Mouse (Mus musculus): ENCODE results near the gene Pla2g4e. TPM values are rescaled to one million over a fixed set of nuclear protein-coding genes. Genes with fewer than 3 reads are reported as not detected.

The Pla2g4e gene
- polyA plus RNA-seq, 1 experiment from 2014 or later = 1.8 TPM

GRCm38 (mm10) chr2:120171362-120171761, 73.8 kb downstream of the Pla2g4e start:
- Histone ChIP-seq H3K36me3 (no peaks in the 10 kb centered on the region), H3K4me2 (no peak overlapping the region), H3K4me1 (no peaks in the 10 kb centered on the region), H3K9me3 (no peaks in the 10 kb centered on the region), H3K27me3 (replicated peaks) (no peaks in the 10 kb centered on the region), H3K4me3 (replicated peaks) (no peak overlapping the region), H3K9ac (no peak overlapping the region), H3K27ac (no peak overlapping the region)
- 85% methylated on average over 7 of the region's 7 CpGs for WGBS
- no peak for ATAC-seq (ENCODE audit: insufficient read depth, low FRiP score, low read depth)

DNA sequence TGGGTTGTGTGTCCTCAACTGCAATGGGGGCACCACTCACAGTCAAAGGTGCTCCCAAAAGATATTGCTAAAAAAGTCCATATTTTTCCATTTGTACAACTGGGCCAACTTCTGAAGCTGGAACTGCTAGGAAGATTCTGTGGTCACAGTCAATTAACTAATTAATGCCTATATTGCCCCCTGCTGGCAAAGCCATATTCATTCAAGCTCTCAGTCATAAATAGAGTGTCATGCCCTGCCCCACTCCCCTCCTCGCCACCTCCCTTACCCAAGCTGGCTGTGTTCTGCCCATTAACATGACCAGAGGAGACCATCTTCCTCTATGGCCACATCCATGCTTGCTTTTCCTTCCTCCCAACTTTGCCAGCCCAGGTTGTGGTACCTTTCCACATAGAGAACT, 74.4 kb downstream of the Pla2g4e start:
- Histone ChIP-seq H3K4me1 (no peaks in the 10 kb centered on the region), H3K9me3 (no peaks in the 10 kb centered on the region), H3K4me2 (no peak overlapping the region), H3K27ac (no peak overlapping the region), H3K4me3 (replicated peaks) (no peak overlapping the region), H3K27me3 (replicated peaks) (no peaks in the 10 kb centered on the region), H3K36me3 (no peaks in the 10 kb centered on the region), H3K9ac (no peak overlapping the region)
- ATAC-seq (ENCODE audit: insufficient read depth, low FRiP score, low read depth) = no peak
- 62% methylated on average over 1 of the region's 1 CpGs for WGBS

DNA sequence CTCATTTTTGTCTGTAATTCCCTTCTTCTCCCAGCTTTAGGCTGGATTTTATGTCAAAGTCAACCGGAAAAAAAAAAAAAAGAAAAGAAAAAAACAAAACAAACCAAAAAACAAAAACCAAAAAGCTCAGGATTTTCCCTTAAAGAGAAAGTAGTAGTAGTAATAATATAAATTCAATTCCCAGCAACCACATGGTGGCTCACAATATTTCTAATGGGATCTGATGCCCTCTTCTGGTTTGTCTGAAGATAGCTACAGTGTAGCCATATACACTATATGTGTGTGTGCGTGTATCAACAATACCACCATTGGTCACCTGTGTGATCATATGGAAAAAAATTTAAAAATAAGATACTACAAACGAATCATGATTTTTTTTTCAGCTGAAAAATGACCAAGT, 75.8 kb downstream of the Pla2g4e start:
- Histone ChIP-seq H3K27ac (no peak overlapping the region), H3K27me3 (replicated peaks) (no peaks in the 10 kb centered on the region), H3K4me1 (no peaks in the 10 kb centered on the region), H3K9me3 (no peaks in the 10 kb centered on the region), H3K36me3 (no peaks in the 10 kb centered on the region), H3K4me3 (replicated peaks) (no peak overlapping the region), H3K4me2 (no peak overlapping the region), H3K9ac (no peak overlapping the region)
- ATAC-seq (ENCODE audit: insufficient read depth, low FRiP score, low read depth) = no peak
- 88% methylated on average over 3 of the region's 3 CpGs for WGBS

- Histone ChIP-seq H3K27ac (no peak overlapping the region), H3K4me2 (no peak overlapping the region), H3K4me3 (replicated peaks) (no peak overlapping the region), H3K27me3 (replicated peaks) (no peaks in the 10 kb centered on the region), H3K9me3 (no peaks in the 10 kb centered on the region), H3K4me1 (no peaks in the 10 kb centered on the region), H3K36me3 (no peaks in the 10 kb centered on the region), H3K9ac (no peak overlapping the region)
- ATAC-seq (ENCODE audit: insufficient read depth, low FRiP score, low read depth) = no peak
- WGBS = 88% methylated on average over 8 of the region's 8 CpGs
Measured at GRCm38 (mm10) chr2:120167763-120168162, 77.4 kb downstream of the Pla2g4e start.

GRCm38 (mm10) chr2:120165474-120165873, 79.7 kb downstream of the Pla2g4e start:
- WGBS = 78% methylated on average over 10 of the region's 10 CpGs
- Histone ChIP-seq H3K9ac (no peak overlapping the region), H3K36me3 (no peaks in the 10 kb centered on the region), H3K9me3 (no peaks in the 10 kb centered on the region), H3K4me1 (no peaks in the 10 kb centered on the region), H3K27me3 (replicated peaks) (no peaks in the 10 kb centered on the region), H3K27ac (no peak overlapping the region), H3K4me3 (replicated peaks) (no peak overlapping the region), H3K4me2 (no peak overlapping the region)
- no peak for ATAC-seq (ENCODE audit: insufficient read depth, low FRiP score, low read depth)

GRCm38 (mm10) chr2:120159434-120159833, 85.7 kb downstream of the Pla2g4e start:
- no peak overlapping the region for H3K9ac ChIP-seq
- no peak overlapping the region for H3K4me2 ChIP-seq
- ATAC-seq (ENCODE audit: insufficient read depth, low FRiP score, low read depth) = no peak
- H3K27ac ChIP-seq = no peak overlapping the region
- no peaks in the 10 kb centered on the region for H3K4me1 ChIP-seq
- WGBS = 80% methylated on average over 2 of the region's 2 CpGs
- no peak overlapping the region for H3K4me3 ChIP-seq (replicated peaks)
- no peaks in the 10 kb centered on the region for H3K36me3 ChIP-seq
- H3K9me3 ChIP-seq = no peaks in the 10 kb centered on the region
- no peaks in the 10 kb centered on the region for H3K27me3 ChIP-seq (replicated peaks)

DNA sequence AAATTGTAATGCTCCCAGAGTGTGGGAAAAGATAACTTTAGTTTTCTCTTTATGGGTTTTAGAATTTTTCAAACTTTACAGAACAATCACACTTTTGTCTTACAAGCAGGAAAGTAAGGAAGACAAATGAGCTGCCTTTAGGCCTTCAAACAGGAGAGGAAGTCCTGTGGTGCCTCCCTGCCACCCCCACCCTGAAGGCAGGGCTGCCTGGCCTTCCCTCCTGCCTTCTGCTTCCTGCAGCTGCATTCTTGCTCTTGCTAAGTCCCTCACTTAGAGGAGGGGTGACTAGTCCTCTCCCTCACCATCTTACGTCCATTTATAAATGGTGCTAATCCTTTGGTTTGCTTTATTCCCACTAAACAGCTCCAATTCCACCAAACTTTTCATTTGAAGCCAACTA, 86.3 kb downstream of the Pla2g4e start:
- Histone ChIP-seq H3K9me3 (no peaks in the 10 kb centered on the region), H3K27me3 (replicated peaks) (no peaks in the 10 kb centered on the region), H3K9ac (no peak overlapping the region), H3K4me2 (no peak overlapping the region), H3K27ac (no peak overlapping the region), H3K4me1 (no peaks in the 10 kb centered on the region), H3K4me3 (replicated peaks) (no peak overlapping the region), H3K36me3 (no peaks in the 10 kb centered on the region)
- ATAC-seq (ENCODE audit: insufficient read depth, low FRiP score, low read depth) = no peak
- WGBS = 35% methylated on average over 1 of the region's 1 CpGs

- H3K4me2 ChIP-seq = no peak overlapping the region
- no peak for ATAC-seq (ENCODE audit: insufficient read depth, low FRiP score, low read depth)
- H3K4me3 ChIP-seq (replicated peaks) = no peak overlapping the region
- H3K4me1 ChIP-seq = no peaks in the 10 kb centered on the region
- 51% methylated on average over 5 of the region's 5 CpGs for WGBS
- no peak overlapping the region for H3K9ac ChIP-seq
- H3K36me3 ChIP-seq = no peaks in the 10 kb centered on the region
- H3K27me3 ChIP-seq (replicated peaks) = no peaks in the 10 kb centered on the region
- H3K9me3 ChIP-seq = no peaks in the 10 kb centered on the region
- no peak overlapping the region for H3K27ac ChIP-seq
Measured at GRCm38 (mm10) chr2:120158016-120158415, 87.1 kb downstream of the Pla2g4e start.

DNA sequence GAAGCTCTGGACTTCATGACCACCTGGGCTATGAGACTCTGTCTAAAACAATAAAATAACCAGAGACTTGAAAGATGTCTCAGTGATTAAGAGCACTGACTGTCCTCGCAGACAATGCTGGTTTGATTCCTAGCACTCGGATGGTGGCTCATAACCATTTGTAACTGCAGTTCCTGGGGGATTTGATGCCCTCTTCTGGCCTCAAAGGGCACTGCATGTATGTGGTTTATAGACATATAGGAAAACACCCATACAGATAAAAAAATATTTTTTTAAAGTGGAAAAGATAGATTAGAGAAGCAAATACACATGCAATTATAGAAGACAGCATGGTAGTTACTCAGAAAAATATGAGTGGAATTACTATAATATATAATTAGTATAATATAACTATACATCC, 87.5 kb downstream of the Pla2g4e start:
- ATAC-seq (ENCODE audit: insufficient read depth, low FRiP score, low read depth) = no peak
- 74% methylated on average over 2 of the region's 2 CpGs for WGBS

DNA sequence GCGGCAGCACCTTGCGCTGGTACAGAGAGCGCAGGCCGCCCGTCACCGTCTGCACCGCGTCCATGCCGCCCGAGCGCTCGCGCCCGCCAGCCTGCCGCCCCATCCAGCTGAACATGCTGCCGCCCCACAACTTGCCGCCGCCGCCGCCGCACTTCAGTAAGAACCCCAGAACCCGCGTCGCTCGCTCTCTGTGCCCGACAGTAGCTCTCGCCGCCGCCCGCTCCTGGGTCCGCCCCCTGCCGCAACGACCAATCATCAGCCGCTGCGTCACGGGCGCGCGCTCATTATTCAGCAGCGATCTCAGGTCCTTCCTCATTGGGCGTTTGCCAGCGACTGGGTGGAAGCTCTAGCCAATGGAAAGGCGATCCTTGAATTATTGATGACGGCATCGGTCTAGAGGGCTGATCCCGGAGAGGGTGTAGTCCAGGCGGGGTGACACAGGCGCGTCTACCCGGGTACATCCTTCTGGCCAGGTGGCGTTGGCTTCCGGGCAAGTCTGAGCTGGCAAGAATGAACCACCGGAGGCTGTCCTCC, 90.7 kb downstream of the Pla2g4e start, which contains the start of gene Ehd4:
TSS of gene Ehd4 (minus strand) at position 246 of the 534 bp plus-strand sequence.
- no peaks in the 10 kb centered on the region for H3K36me3 ChIP-seq
- ATAC-seq (ENCODE audit: insufficient read depth, low FRiP score, low read depth) = peak; percentile 96
- H3K9ac ChIP-seq = peak within 1 kb of the TSS; percentile 61; the same call in 1 of the 2 replicates
- peak within 1 kb of the TSS; percentile 81 for H3K27ac ChIP-seq
- WGBS = under 1% methylated on average over 53 of the region's 53 CpGs
- no peaks in the 10 kb centered on the region for H3K27me3 ChIP-seq (replicated peaks)
- no peaks in the 10 kb centered on the region for H3K9me3 ChIP-seq
- no peaks in the 10 kb centered on the region for H3K4me1 ChIP-seq
- H3K4me2 ChIP-seq = peak within 1 kb of the TSS; percentile 99
- peak within 1 kb of the TSS; percentile 77 for H3K4me3 ChIP-seq (replicated peaks)

More for the DNA sequence above, 87.5 kb downstream of the Pla2g4e start:
- no peak overlapping the region for H3K27ac ChIP-seq
- H3K27me3 ChIP-seq (replicated peaks) = no peaks in the 10 kb centered on the region
- no peak overlapping the region for H3K9ac ChIP-seq
- H3K9me3 ChIP-seq = no peaks in the 10 kb centered on the region
- no peak overlapping the region for H3K4me3 ChIP-seq (replicated peaks)
- H3K4me2 ChIP-seq = no peak overlapping the region
- H3K4me1 ChIP-seq = no peaks in the 10 kb centered on the region
- H3K36me3 ChIP-seq = no peaks in the 10 kb centered on the region

- peak; percentile 40; the same call in 1 of the 2 replicates for ATAC-seq (ENCODE audit: insufficient read depth, low FRiP score, low read depth)
- H3K36me3 ChIP-seq = no peaks in the 10 kb centered on the region
- H3K9ac ChIP-seq = peak overlapping the region; percentile 61; the same call in 1 of the 2 replicates
- under 1% methylated on average over 38 of the region's 38 CpGs for WGBS
- H3K4me1 ChIP-seq = no peaks in the 10 kb centered on the region
- H3K27me3 ChIP-seq (replicated peaks) = no peaks in the 10 kb centered on the region
- no peaks in the 10 kb centered on the region for H3K9me3 ChIP-seq
- H3K4me3 ChIP-seq (replicated peaks) = peak overlapping the region; percentile 77
- H3K27ac ChIP-seq = peak overlapping the region; percentile 81
- H3K4me2 ChIP-seq = peak overlapping the region; percentile 99
Measured at GRCm38 (mm10) chr2:120153586-120154360, 91.4 kb downstream of the Pla2g4e start.

GRCm38 (mm10) chr2:120150571-120150970, 94.6 kb downstream of the Pla2g4e start:
- 77% methylated on average over 3 of the region's 3 CpGs for WGBS
- Histone ChIP-seq H3K4me3 (replicated peaks) (no peak overlapping the region), H3K36me3 (no peaks in the 10 kb centered on the region), H3K4me1 (no peaks in the 10 kb centered on the region), H3K4me2 (no peak overlapping the region), H3K27me3 (replicated peaks) (no peaks in the 10 kb centered on the region), H3K9ac (no peak overlapping the region), H3K27ac (no peak overlapping the region), H3K9me3 (no peaks in the 10 kb centered on the region)
- ATAC-seq (ENCODE audit: insufficient read depth, low FRiP score, low read depth) = no peak

Data from stomach, embryonic 15.5 days (tissue).